Mouse (Mus musculus): ENCODE measurements around the gene Ubtd2. TPM values are rescaled to one million over a fixed set of nuclear protein-coding genes. Genes with fewer than 3 reads are reported as not detected.

The Ubtd2 gene
- polyA plus RNA-seq, 1 experiment: 0.96 TPM

DNA sequence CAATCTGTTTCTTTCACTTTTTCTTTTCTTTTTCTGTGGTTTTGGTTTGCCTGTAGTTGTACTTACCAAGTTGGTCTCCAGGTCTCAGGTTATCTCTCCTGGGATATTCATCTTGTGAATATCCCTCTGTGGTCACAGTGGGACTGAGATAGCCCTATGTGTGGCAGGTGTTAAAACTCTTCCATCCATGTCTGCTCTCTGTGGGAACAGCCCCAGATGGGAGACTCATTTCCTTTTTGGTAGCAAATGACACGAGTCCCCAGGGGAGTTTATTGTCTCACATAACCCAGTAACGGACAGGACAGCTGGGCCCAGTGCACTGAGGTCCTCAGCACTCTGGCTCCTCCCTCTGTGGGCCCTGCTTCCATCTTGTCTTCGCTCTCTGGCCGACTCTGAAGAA lies 94.9 kb downstream of the Ubtd2 start:
- peaks cover 99% of the 10 kb centered on the region for H3K4me1 ChIP-seq
- peaks cover 94% of the 10 kb centered on the region for H3K36me3 ChIP-seq (replicated peaks; ENCODE audit: low read length)
- no peaks in the 10 kb centered on the region for H3K27me3 ChIP-seq (replicated peaks)
- no peaks in the 10 kb centered on the region for H3K9me3 ChIP-seq
- H3K4me3 ChIP-seq (replicated peaks): no peak overlapping the region
- no peak for TF ChIP-seq GATA1 (IDR thresholded peaks at IDR 0.05; ENCODE audit: borderline replicate concordance, low read length)
- no peak for TF ChIP-seq FLI1 (IDR thresholded peaks at IDR 0.05; ENCODE audit: low read length)

DNA sequence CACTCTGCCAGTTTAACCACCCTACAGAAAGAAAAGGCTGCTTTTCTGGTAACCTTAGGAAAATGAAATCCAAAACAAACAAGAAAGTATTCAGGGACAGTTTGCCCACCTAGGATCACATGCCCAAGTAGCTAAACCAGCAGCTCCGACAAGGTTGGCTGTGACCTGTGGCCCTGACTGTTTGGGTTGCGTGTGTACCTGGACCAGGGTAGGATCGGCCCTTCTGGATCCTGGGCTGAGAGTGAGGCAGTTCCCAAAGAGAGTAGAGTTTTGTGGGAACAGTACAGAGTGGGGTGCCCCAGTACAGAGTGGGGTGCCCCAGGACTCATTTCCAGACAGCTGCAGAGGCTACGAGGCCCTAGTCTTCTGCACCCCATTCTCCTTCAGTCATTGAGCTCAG lies 95.9 kb downstream of the Ubtd2 start:
- Histone ChIP-seq H3K36me3 (replicated peaks; ENCODE audit: low read length) (peaks cover 94% of the 10 kb centered on the region), H3K4me1 (peaks cover 96% of the 10 kb centered on the region), H3K9me3 (no peaks in the 10 kb centered on the region), H3K4me3 (replicated peaks) (peak overlapping the region; percentile 19), H3K27me3 (replicated peaks) (no peaks in the 10 kb centered on the region)
- no peak for TF ChIP-seq FLI1 (IDR thresholded peaks at IDR 0.05; ENCODE audit: low read length)
- no peak for TF ChIP-seq GATA1 (IDR thresholded peaks at IDR 0.05; ENCODE audit: borderline replicate concordance, low read length)

- H3K4me1 ChIP-seq: peaks cover 96% of the 10 kb centered on the region
- TF ChIP-seq FLI1 (IDR thresholded peaks at IDR 0.05; ENCODE audit: low read length) (no peak), GATA1 (IDR thresholded peaks at IDR 0.05; ENCODE audit: borderline replicate concordance, low read length) (no peak)
- no peak overlapping the region for H3K4me3 ChIP-seq (replicated peaks)
- H3K9me3 ChIP-seq: no peaks in the 10 kb centered on the region
- no peaks in the 10 kb centered on the region for H3K27me3 ChIP-seq (replicated peaks)
- peaks cover 94% of the 10 kb centered on the region for H3K36me3 ChIP-seq (replicated peaks; ENCODE audit: low read length)
Observed at GRCm38 (mm10) chr11:32551579-32552297, 96.6 kb downstream of the Ubtd2 start.

DNA sequence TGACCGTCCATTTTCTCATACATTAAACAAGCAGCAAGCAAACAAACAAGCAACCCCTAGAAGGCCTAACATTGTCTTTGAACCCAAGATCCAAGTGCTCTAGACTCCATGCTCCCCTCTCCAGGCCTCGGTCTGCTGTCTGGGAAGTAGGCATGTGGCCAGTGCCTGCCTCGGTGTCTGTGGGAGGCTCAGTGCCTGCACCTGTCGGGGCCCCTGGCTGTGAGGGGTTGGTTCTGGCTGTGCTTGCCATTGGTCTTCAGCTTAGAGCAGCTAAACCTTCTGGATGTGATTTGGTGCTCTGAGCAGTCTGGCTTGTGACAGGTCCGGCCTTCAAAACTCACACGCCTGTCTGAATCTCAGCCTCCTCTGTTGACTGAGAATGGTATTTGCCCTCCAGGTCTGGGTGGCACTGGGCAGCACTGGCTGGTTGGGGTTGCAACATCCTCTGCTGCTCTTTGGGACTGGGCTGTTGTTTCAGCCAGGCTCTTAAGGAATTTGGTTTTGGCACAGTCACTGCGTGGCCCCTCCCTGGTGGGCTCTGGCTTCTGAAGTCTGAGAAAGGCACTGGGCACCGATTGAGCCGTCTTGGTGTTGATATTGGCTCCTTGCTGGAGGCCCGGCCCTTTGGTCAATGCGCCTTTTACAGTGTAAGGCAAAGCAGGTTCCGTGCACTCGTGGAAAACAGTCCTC lies 97.4 kb downstream of the Ubtd2 start:
- H3K36me3 ChIP-seq (replicated peaks; ENCODE audit: low read length): peaks cover 94% of the 10 kb centered on the region
- H3K4me1 ChIP-seq: peaks cover 96% of the 10 kb centered on the region
- H3K9me3 ChIP-seq: no peaks in the 10 kb centered on the region
- H3K27me3 ChIP-seq (replicated peaks): no peaks in the 10 kb centered on the region
- no peak for TF ChIP-seq FLI1 (IDR thresholded peaks at IDR 0.05; ENCODE audit: low read length)
- TF ChIP-seq GATA1 (IDR thresholded peaks at IDR 0.05; ENCODE audit: borderline replicate concordance, low read length): no peak
- H3K4me3 ChIP-seq (replicated peaks): peak overlapping the region; percentile 57

DNA sequence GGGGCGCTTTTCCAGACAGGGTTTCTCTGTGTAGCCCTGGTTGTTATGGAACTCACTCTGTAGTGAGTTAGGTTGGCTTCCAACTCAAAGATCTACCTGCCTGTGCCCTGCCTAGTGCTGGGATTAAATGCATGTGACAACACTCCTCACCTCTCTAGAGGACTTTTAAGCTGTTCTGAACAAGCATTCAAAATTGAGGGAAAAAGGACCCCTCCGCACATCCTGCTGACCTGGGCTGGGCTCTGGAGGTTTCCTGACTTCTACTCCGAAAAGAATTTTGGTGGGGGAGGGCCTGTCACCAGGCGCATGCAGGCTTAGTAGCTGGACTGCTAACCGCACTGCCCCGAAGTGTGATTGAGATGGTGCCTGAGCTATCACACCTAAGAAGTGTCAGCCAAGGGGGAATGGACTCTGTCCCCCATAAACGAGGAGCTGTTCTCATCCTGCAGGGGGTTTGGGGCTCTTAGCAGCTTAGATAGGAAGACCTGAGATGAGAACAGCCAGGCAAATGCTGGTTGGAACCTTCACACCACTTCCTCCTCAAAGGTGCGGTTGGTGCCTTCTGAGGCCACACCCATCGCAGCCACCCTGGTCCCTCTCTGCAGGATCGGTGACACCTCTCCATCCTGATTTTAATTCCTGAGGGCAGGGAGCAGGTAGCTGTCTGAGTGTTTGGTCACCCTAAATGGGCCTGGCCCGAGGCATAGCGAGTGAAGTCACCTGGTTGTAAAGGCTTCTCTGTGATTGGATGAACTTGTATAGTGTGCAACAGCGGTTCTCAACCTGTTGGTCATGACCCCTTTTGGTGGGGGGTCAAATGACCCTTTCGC lies 98.4 kb downstream of the Ubtd2 start:
- TF ChIP-seq GATA1 (IDR thresholded peaks at IDR 0.05; ENCODE audit: borderline replicate concordance, low read length): no peak
- peak overlapping the region; percentile 64 for H3K4me3 ChIP-seq (replicated peaks)
- no peaks in the 10 kb centered on the region for H3K27me3 ChIP-seq (replicated peaks)
- no peaks in the 10 kb centered on the region for H3K9me3 ChIP-seq
- H3K36me3 ChIP-seq (replicated peaks; ENCODE audit: low read length): peaks cover 93% of the 10 kb centered on the region
- peaks cover 96% of the 10 kb centered on the region for H3K4me1 ChIP-seq

DNA sequence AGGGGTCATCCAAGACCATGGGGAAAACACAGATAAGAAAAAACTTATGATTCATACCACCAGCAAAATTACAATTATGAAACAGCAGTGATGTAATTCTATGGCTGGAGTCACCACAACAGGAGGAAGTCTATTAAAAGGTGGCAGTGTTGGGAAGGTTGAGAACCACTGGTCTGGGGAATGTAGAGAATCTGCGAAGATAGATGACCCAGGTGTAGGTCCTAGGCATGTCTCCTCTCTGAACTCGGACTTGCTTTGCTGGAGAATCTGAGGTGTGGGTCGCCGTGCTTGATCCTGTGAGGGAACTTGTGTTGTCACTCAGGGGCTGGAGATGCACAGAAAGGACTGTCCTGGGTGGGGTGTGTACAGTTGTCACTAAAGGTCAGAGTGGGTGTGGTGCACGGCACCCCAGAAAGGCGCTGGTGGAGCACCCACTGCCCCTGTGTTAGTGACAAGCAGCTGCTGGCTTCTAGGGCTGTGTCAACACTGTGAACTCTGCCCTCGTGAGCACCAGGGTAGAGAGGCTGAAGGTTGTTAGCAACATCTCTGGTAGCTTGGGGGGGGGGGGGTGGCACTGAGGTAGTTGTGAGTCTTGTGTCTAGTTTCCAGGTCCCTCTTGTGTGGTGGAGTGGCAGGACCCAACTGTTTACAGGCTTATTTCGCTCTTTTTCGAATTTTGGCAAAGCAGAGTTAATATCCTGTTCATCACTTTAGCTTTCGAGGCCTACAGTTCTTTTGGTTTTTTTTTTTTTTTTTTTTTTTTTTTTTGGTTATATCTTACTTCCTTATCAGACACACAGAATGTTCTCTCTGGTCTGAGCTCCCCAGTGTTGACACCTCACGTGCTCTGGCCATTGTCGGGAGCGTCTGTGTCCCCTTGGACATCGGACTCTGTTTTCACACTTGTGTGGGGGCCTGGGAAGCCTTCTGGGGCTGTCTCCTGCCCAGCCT lies 99.2 kb downstream of the Ubtd2 start:
- no peaks in the 10 kb centered on the region for H3K9me3 ChIP-seq
- peaks cover 94% of the 10 kb centered on the region for H3K4me1 ChIP-seq
- H3K4me3 ChIP-seq (replicated peaks): peak overlapping the region; percentile 46
- no peaks in the 10 kb centered on the region for H3K27me3 ChIP-seq (replicated peaks)
- no peak for TF ChIP-seq GATA1 (IDR thresholded peaks at IDR 0.05; ENCODE audit: borderline replicate concordance, low read length)
- no peak for TF ChIP-seq FLI1 (IDR thresholded peaks at IDR 0.05; ENCODE audit: low read length)
- H3K36me3 ChIP-seq (replicated peaks; ENCODE audit: low read length): peaks cover 95% of the 10 kb centered on the region

- no peak for TF ChIP-seq FLI1 (IDR thresholded peaks at IDR 0.05; ENCODE audit: low read length)
- TF ChIP-seq GATA1 (IDR thresholded peaks at IDR 0.05; ENCODE audit: borderline replicate concordance, low read length): no peak
- Histone ChIP-seq H3K27me3 (replicated peaks) (no peaks in the 10 kb centered on the region), H3K4me1 (peaks cover 91% of the 10 kb centered on the region), H3K36me3 (replicated peaks; ENCODE audit: low read length) (peaks cover 93% of the 10 kb centered on the region), H3K9me3 (no peaks in the 10 kb centered on the region), H3K4me3 (replicated peaks) (no peak overlapping the region)
Observed at GRCm38 (mm10) chr11:32555103-32555689, 100.0 kb downstream of the Ubtd2 start.

- Histone ChIP-seq H3K4me3 (replicated peaks) (no peak overlapping the region), H3K9me3 (no peaks in the 10 kb centered on the region), H3K36me3 (replicated peaks; ENCODE audit: low read length) (peaks cover 92% of the 10 kb centered on the region), H3K27me3 (replicated peaks) (no peaks in the 10 kb centered on the region), H3K4me1 (peaks cover 91% of the 10 kb centered on the region)
- no peak for TF ChIP-seq GATA1 (IDR thresholded peaks at IDR 0.05; ENCODE audit: borderline replicate concordance, low read length)
- TF ChIP-seq FLI1 (IDR thresholded peaks at IDR 0.05; ENCODE audit: low read length): no peak
Observed at GRCm38 (mm10) chr11:32556333-32556990, 101.3 kb downstream of the Ubtd2 start.

All from megakaryocyte, embryonic 14.5 days (primary cell).